Mouse (Mus musculus) lung, postnatal 0 days (tissue): ENCODE data around the gene Ces2h.

ENCODE experiments used
- CTCF ChIP-seq: IDR thresholded peaks from 2 replicates; pipeline ENCODE4 v1.5.1; 2016; ENCODE audit warnings: antibody characterized with exemption, mild to moderate bottlenecking
- EP300 ChIP-seq: IDR thresholded peaks from 2 replicates; pipeline ENCODE4 v1.6.1; 2016; ENCODE audit warnings: antibody characterized with exemption, mild to moderate bottlenecking, control low read depth

DNA sequence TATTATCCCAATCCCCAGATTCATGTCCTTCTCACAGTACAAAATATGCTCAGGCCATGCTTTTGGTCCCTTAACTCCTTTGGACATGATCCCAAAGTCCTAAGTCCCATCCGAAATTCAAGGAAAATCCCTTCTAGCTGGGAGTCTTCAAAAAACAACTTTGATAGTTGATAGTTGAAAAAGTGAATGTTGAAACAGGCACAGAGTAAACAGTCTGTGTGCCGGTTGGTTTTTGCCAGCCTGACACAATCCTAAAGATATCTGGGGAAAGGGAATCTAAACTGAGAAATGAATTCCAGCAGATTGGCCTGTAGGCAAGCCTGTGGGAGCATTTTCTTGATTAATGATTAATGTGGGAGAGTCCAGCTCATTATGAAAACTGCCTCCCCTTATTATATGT is 9.3 kb downstream of the Ces2h start:
- TF ChIP-seq EP300 (no peak), CTCF (no peak)
